Mouse (Mus musculus) thymus, adult 2 months (tissue): Measurements from ENCODE around the gene Plxdc2. TPM values are rescaled to one million over a fixed set of nuclear protein-coding genes. Genes with fewer than 3 reads are reported as not detected.

ENCODE experiments used
- DNase-seq: peaks from one replicate; pipeline ENCODE4 v3.0.0; 2021
- H3K27ac ChIP-seq: fragments of 200-500 bp; 2 replicates; pipeline ENCODE4 v1.5.1; 2012; ENCODE audit warnings: low read length, control low read depth; ENCODE audit not compliant: control insufficient read depth, insufficient read depth
- H3K27me3 ChIP-seq: fragments of 200-500 bp; 2 replicates; pipeline ENCODE4 v1.6.1; 2012; ENCODE audit warnings: mild to moderate bottlenecking, low read length, moderate library complexity, mixed read lengths; ENCODE audit not compliant: control insufficient read depth, insufficient read depth
- H3K36me3 ChIP-seq: fragments of 200-500 bp; 2 replicates; pipeline ENCODE4 v1.6.1; 2012; ENCODE audit warnings: mild to moderate bottlenecking, low read length, moderate library complexity; ENCODE audit not compliant: control insufficient read depth, insufficient read depth
- H3K4me1 ChIP-seq: fragments of 200-500 bp; replicated peaks from 2 replicates; pipeline ENCODE4 v1.6.1; 2012; ENCODE audit warnings: low read length; ENCODE audit not compliant: control insufficient read depth, insufficient read depth
- H3K4me3 ChIP-seq: fragments of 200-500 bp; 2 replicates; pipeline ENCODE4 v1.5.1; 2012; ENCODE audit warnings: mild to moderate bottlenecking, low read length, control low read depth, moderate library complexity; ENCODE audit not compliant: control insufficient read depth, insufficient read depth
- CTCF ChIP-seq: fragments of 200-500 bp; IDR thresholded peaks from 2 replicates; pipeline ENCODE4 v1.5.1; 2012; ENCODE audit warnings: mild to moderate bottlenecking, control low read depth, low read length, moderate library complexity, borderline replicate concordance; ENCODE audit not compliant: control insufficient read depth, poor library complexity, insufficient read depth; ENCODE audit errors: extremely low read depth
- POLR2A ChIP-seq: fragments of 200-500 bp; IDR thresholded peaks from 2 replicates; pipeline ENCODE4 v1.6.1; 2012; ENCODE audit warnings: mild to moderate bottlenecking, low read length, control low read depth, moderate library complexity; ENCODE audit not compliant: control insufficient read depth, poor library complexity, insufficient read depth; ENCODE audit errors: extremely low read depth
- WGBS: fragments of 180-500 bp; shearing (Covaris S2); methylation state at CpG from one replicate; pipeline ENCODE4 v1.1.7; 2018; 5-methylcytosine and 5-hydroxymethylcytosine counted together
- polyA plus RNA-seq: library from polyadenylated mRNA; depleted of rRNA; stranded (reverse); fragments of >200 nt; gene quantifications from 2 replicates; pipeline ENCODE4 v1.2.3, GENCODE M21; 2012

The Plxdc2 gene
- polyA plus RNA-seq, 1 experiment: 14.0 TPM

DNA sequence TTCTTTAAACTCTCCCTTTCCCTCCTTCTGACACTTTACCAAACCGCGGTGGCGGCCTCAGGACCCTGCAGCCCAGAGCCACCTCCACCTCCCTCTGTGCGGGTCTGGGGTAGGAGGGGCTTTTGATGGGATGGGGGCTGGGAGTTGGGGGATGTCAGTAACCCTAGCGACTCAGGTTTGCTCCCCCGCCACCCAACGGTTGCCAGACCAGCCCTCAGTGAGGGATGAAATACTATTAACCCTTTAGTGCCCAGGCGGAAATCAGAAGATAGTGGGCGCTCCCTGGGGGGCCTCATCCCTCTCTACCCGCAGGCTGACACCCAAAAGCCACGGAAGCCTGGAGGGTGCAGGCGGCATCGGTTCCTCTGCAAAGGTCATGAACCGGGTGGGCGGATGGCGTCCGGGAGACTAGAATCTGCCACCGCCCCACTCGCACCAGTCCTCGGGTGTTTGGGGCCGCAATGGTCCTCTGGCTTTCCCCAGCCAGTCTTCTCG, 446 bp upstream of the Plxdc2 start:
- Histone ChIP-seq H3K27me3 (no peaks in the 10 kb centered on the region), H3K36me3 (no peaks in the 10 kb centered on the region), H3K4me1 (peaks cover 9% of the 10 kb centered on the region), H3K4me3 (peak overlapping the region; percentile 87), H3K27ac (peak overlapping the region; percentile 71)
- peak; percentile 75 for DNase-seq
- under 1% methylated on average over 22 of the region's 22 CpGs for WGBS
- TF ChIP-seq POLR2A (no peak), CTCF (peak; percentile 22; the same call in 1 of the 2 replicates)

DNA sequence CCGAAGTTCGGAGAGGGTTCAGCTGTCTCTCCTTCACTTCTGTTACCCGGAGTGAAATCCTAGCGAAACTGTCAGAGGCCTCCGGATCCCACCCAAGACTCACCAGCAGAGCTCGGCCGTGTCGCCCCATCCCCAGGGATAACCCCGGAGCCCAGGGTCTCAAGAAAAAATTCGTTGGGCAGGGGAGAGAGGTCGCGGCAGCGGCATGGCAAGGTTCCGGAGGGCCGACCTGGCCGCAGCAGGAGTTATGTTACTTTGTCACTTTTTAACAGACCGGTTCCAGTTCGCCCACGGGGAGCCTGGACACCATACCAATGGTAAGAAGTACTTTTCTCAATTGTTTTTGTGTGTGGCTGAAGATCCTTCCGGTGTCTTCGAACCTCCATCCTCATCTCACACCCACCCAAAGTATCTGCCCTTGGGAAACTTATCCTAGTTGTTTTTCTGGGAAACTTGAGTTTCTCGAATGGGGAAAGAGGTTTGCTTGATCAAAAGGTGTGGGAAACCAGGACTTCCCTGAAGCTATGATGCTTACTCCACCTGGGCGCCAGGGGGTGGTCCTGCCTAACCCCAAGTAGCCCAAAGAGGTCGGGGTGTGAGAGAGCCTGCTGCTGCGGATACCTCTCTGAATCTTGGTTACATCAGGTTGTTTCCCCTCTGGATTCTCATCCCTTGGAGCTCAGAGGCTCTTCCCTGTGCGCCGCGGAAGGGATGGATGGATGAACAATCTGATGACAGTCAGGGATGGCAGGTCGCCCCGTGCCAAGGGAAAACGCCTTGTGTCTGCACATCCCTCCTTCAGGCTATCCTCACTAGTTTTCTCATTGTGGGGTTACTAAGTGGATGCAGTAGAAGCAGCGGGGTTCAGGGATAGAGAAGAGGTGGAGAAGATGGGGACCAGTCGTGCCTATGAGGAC, 1.1 kb downstream of the Plxdc2 start:
- Histone ChIP-seq H3K4me1 (peaks cover 9% of the 10 kb centered on the region), H3K27me3 (no peaks in the 10 kb centered on the region), H3K27ac (peak overlapping the region; percentile 29; the same call in 1 of the 2 replicates), H3K4me3 (peak overlapping the region; percentile 87), H3K36me3 (no peaks in the 10 kb centered on the region)
- 10% methylated on average over 33 of the region's 33 CpGs for WGBS
- TF ChIP-seq CTCF (no peak), POLR2A (no peak)
- peak; percentile 56 for DNase-seq

DNA sequence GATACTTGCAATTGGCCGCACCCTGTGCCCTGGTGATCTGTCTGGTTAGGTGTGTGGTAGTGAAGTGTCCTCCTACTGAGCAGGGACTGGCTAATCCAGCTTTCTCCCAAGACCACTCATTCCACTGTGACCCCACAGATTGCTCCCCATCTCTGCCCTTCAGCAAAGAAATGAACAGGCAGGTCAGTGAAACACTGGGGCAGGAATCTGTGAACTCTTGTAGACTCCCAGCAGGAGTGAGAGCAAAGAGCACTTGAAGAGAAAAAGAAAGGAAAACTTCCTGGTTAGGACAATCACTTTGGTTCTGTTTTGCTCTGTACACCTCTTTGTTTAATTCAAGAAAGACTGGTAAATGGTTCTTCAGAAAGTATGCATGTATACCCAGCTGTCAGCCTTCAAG, 1.8 kb downstream of the Plxdc2 start:
- Histone ChIP-seq H3K36me3 (no peaks in the 10 kb centered on the region), H3K27me3 (no peaks in the 10 kb centered on the region), H3K27ac (peak overlapping the region; percentile 9), H3K4me1 (peaks cover 9% of the 10 kb centered on the region), H3K4me3 (peak overlapping the region; percentile 87)
- DNase-seq: no peak
- 37% methylated on average over 1 of the region's 1 CpGs for WGBS
- no peak for TF ChIP-seq CTCF
- TF ChIP-seq POLR2A: no peak

DNA sequence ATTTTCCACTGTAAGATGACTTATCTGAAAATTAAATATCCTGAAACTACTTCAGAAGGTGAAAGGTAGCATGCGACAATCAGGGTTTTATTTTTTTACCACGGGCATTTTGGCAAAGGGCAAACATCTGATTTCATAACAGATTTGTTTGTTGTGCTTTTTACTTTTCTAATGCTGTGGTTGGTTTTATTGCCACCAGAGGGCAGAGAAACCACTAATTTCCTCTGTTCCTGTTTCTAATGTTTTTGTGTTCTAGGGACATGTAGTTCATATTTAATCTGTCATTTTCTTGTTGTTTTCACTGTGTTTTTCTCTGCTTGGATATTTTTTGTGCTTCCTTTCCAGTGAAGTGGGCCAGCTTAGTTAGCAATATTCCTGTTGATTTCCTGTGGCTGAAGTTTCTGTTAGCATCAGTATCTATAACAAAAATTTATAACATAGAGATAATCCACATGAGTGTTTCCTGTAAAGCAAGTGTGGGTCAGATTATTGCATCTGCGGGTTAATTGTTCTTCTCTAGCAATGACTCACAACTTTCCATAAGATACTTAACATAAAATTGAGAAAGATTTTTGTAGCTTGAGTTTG, 3.3 kb downstream of the Plxdc2 start:
- H3K4me3 ChIP-seq: no peak overlapping the region
- WGBS: 11% methylated on average over 3 of the region's 3 CpGs
- peak; percentile 39 for DNase-seq

DNA sequence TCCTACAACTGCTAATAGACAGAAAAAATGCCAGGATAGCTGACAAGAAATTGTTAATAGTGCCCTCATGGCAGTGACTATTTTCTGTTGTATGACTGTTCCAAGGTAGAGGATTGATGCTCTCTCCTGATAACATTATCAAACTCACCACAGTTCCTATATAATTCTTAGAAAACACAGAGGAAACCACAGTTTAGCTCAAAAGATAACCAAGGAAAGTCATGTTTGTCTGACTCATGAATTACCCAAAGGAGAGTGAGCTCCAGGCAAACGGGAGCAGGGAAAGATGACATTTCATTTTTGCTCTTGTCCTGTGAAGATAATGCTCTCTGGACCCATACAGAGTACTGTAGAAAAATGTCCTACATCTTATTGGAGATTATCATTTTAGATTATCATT, 8.6 kb downstream of the Plxdc2 start:
- Histone ChIP-seq H3K36me3 (no peaks in the 10 kb centered on the region), H3K4me1 (peaks cover 6% of the 10 kb centered on the region), H3K27ac (no peak overlapping the region), H3K27me3 (no peaks in the 10 kb centered on the region), H3K4me3 (no peak overlapping the region)
- TF ChIP-seq POLR2A (no peak), CTCF (no peak)
- DNase-seq: no peak
- WGBS: 4% methylated on average over 1 of the region's 1 CpGs

More for the DNA sequence above, 3.3 kb downstream of the Plxdc2 start:
- no peaks in the 10 kb centered on the region for H3K36me3 ChIP-seq
- no peaks in the 10 kb centered on the region for H3K27me3 ChIP-seq
- TF ChIP-seq CTCF (no peak), POLR2A (no peak)
- H3K4me1 ChIP-seq: peaks cover 7% of the 10 kb centered on the region
- no peak overlapping the region for H3K27ac ChIP-seq

DNA sequence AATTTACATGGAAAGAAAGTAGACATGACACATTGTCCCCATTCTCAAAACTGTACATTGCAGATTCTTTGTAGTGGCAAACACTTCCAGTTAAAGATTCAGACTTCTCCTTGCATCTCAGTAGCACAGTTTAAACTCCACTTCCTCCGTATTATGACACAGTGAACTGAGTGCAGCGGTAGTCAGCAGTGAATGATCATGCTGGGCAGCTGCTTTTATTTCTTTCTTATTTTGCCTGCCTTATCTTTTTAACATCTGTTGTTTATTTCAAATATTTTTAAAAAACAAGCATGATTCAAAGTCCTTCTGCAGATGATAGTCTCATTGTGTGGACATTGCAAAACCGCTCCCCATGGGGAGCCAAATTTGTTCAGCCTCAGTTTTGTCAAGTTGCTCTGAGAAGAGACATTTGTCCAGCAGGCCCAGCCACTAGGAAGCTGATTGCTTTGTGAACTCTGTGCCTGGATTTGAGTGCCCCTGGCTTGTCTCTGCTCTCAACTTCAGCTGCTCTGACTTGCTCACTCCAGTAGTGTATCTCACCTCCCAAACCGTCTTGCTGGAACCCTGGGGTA, 9.8 kb downstream of the Plxdc2 start:
- DNase-seq: no peak
- no peak overlapping the region for H3K4me3 ChIP-seq
- no peak for TF ChIP-seq POLR2A
- no peak for TF ChIP-seq CTCF
- H3K36me3 ChIP-seq: no peaks in the 10 kb centered on the region
- H3K4me1 ChIP-seq: peaks cover 6% of the 10 kb centered on the region
- no peaks in the 10 kb centered on the region for H3K27me3 ChIP-seq
- H3K27ac ChIP-seq: no peak overlapping the region
- 25% methylated on average over 4 of the region's 4 CpGs for WGBS
